Mouse (Mus musculus) liver, adult 2 months (tissue): ENCODE results near the gene Nhp2. TPM values are rescaled to one million over a fixed set of nuclear protein-coding genes. Genes with fewer than 3 reads are reported as not detected.

Experiments used
- DNase-seq: peaks from one replicate; pipeline ENCODE4 v3.0.0-alpha.2; 2011; ENCODE audit warnings: low read depth, low spot score; ENCODE audit errors: extremely low read depth
- H3K27ac ChIP-seq: fragments of 200-500 bp; replicated peaks from 2 replicates; pipeline ENCODE4 v1.5.1; 2012; ENCODE audit warnings: low read depth, mild to moderate bottlenecking, control low read depth, inconsistent platforms, low read length; ENCODE audit not compliant: insufficient read depth
- H3K27me3 ChIP-seq: fragments of 200-500 bp; 2 replicates; pipeline ENCODE4 v1.6.1; 2012; ENCODE audit warnings: mild to moderate bottlenecking, moderate library complexity, low read length, inconsistent platforms; ENCODE audit not compliant: control insufficient read depth, insufficient read depth
- H3K36me3 ChIP-seq: fragments of 200-500 bp; 2 replicates; pipeline ENCODE4 v1.6.1; 2012; ENCODE audit warnings: low read length, inconsistent platforms; ENCODE audit not compliant: control insufficient read depth, insufficient read depth
- H3K4me1 ChIP-seq: fragments of 200-500 bp; 2 replicates; pipeline ENCODE4 v1.6.1; 2011; ENCODE audit warnings: low read length; ENCODE audit not compliant: control insufficient read depth, insufficient read depth
- H3K4me3 ChIP-seq: fragments of 200-500 bp; 2 replicates; pipeline ENCODE4 v1.5.1; 2011; ENCODE audit warnings: low read depth, mild to moderate bottlenecking, control low read depth, low read length, moderate library complexity; ENCODE audit not compliant: insufficient read depth
- H3K79me2 ChIP-seq: fragments of 200-500 bp; 2 replicates; pipeline ENCODE4 v1.6.1; 2012; ENCODE audit warnings: inconsistent platforms, mild to moderate bottlenecking, low read length, moderate library complexity; ENCODE audit not compliant: control insufficient read depth, insufficient read depth
- H3K9ac ChIP-seq: fragments of 200-500 bp; 2 replicates; pipeline ENCODE4 v1.6.1; 2012; ENCODE audit warnings: low read depth, mild to moderate bottlenecking, control low read depth, inconsistent platforms, low read length
- CTCF ChIP-seq: fragments of 200-500 bp; IDR thresholded peaks from 2 replicates; pipeline ENCODE4 v1.5.1; 2011; ENCODE audit warnings: low read depth, low read length, control low read depth
- POLR2A ChIP-seq: fragments of 200-500 bp; IDR thresholded peaks from 2 replicates; pipeline ENCODE4 v1.6.1; 2011; ENCODE audit warnings: low read length, control low read depth; ENCODE audit not compliant: insufficient read depth; ENCODE audit errors: extremely low read depth
- WGBS: fragments of 180-500 bp; shearing (Covaris S2); methylation state at CpG from one replicate; pipeline ENCODE4 v1.1.7; 2018; 5-methylcytosine and 5-hydroxymethylcytosine counted together
- polyA plus RNA-seq: library from polyadenylated mRNA; depleted of rRNA; stranded (reverse); fragments of >200 nt; gene quantifications from 2 replicates; pipeline ENCODE4 v1.2.3, GENCODE M21; 2012
- total RNA-seq: library from RNA; depleted of rRNA; stranded (reverse); fragments of >200 nt; gene quantifications from 2 replicates; pipeline ENCODE4 v1.2.3, GENCODE M21; 2014

Gene Nhp2
- total and polyA plus RNA-seq, 2 experiments = 26.4 to 33.8 TPM

GRCm38 (mm10) chr11:51646751-51647667, 27.5 kb downstream of the Nhp2 start:
- no peak for DNase-seq
- Histone ChIP-seq H3K36me3 (no peaks in the 10 kb centered on the region), H3K27me3 (no peaks in the 10 kb centered on the region), H3K27ac (peak overlapping the region; percentile 38; the same call in 1 of the 2 replicates), H3K4me1 (peaks cover 2% of the 10 kb centered on the region; the same call in 1 of the 2 replicates), H3K4me3 (no peak overlapping the region), H3K79me2 (peaks cover 6% of the 10 kb centered on the region; the same call in 1 of the 2 replicates), H3K9ac (no peak overlapping the region)
- WGBS = 78% methylated on average over 15 of the region's 15 CpGs
- TF ChIP-seq CTCF = no peak
- TF ChIP-seq POLR2A = no peak

GRCm38 (mm10) chr11:51648566-51648965, 29.0 kb downstream of the Nhp2 start:
- Histone ChIP-seq H3K36me3 (no peaks in the 10 kb centered on the region), H3K9ac (no peak overlapping the region), H3K4me1 (peaks cover 10% of the 10 kb centered on the region), H3K79me2 (peaks cover 6% of the 10 kb centered on the region; the same call in 1 of the 2 replicates), H3K27me3 (no peaks in the 10 kb centered on the region), H3K4me3 (no peak overlapping the region), H3K27ac (no peak overlapping the region)
- DNase-seq = no peak
- TF ChIP-seq CTCF = no peak
- TF ChIP-seq POLR2A = no peak
- WGBS = 55% methylated on average over 3 of the region's 3 CpGs

- no peaks in the 10 kb centered on the region for H3K36me3 ChIP-seq
- no peak overlapping the region for H3K4me3 ChIP-seq
- no peak for DNase-seq
- no peak overlapping the region for H3K9ac ChIP-seq
- H3K27me3 ChIP-seq = no peaks in the 10 kb centered on the region
- H3K27ac ChIP-seq = no peak overlapping the region
- WGBS = 73% methylated on average over 11 of the region's 11 CpGs
- H3K79me2 ChIP-seq = peaks cover 6% of the 10 kb centered on the region; the same call in 1 of the 2 replicates
- TF ChIP-seq POLR2A (no peak), CTCF (no peak)
- peaks cover 16% of the 10 kb centered on the region for H3K4me1 ChIP-seq
Measured at GRCm38 (mm10) chr11:51649111-51649888, 29.8 kb downstream of the Nhp2 start.

- H3K27me3 ChIP-seq = no peaks in the 10 kb centered on the region
- WGBS = 40% methylated on average over 7 of the region's 7 CpGs
Measured at GRCm38 (mm10) chr11:51649889-51650199, 30.3 kb downstream of the Nhp2 start.

GRCm38 (mm10) chr11:51650261-51650660, 30.7 kb downstream of the Nhp2 start:
- Histone ChIP-seq H3K4me3 (peak overlapping the region; percentile 93), H3K79me2 (peaks cover 6% of the 10 kb centered on the region; the same call in 1 of the 2 replicates), H3K4me1 (peaks cover 25% of the 10 kb centered on the region), H3K27ac (peak overlapping the region; percentile 43), H3K27me3 (no peaks in the 10 kb centered on the region), H3K9ac (peak overlapping the region; percentile 82), H3K36me3 (no peaks in the 10 kb centered on the region)
- 2% methylated on average over 30 of the region's 30 CpGs for WGBS
- no peak for DNase-seq
- TF ChIP-seq CTCF (no peak), POLR2A (no peak)

More at GRCm38 (mm10) chr11:51649889-51650199, 30.3 kb downstream of the Nhp2 start:
- no peak for TF ChIP-seq CTCF
- TF ChIP-seq POLR2A = no peak
- H3K27ac ChIP-seq = no peak overlapping the region
- no peak for DNase-seq
- peaks cover 6% of the 10 kb centered on the region; the same call in 1 of the 2 replicates for H3K79me2 ChIP-seq
- no peaks in the 10 kb centered on the region for H3K36me3 ChIP-seq
- H3K4me1 ChIP-seq = peaks cover 21% of the 10 kb centered on the region
- peak overlapping the region; percentile 93 for H3K4me3 ChIP-seq
- H3K9ac ChIP-seq = peak overlapping the region; percentile 82
